10 mouse cellular contexts compared by ENCODE assay signal in the genomic region with DNA sequence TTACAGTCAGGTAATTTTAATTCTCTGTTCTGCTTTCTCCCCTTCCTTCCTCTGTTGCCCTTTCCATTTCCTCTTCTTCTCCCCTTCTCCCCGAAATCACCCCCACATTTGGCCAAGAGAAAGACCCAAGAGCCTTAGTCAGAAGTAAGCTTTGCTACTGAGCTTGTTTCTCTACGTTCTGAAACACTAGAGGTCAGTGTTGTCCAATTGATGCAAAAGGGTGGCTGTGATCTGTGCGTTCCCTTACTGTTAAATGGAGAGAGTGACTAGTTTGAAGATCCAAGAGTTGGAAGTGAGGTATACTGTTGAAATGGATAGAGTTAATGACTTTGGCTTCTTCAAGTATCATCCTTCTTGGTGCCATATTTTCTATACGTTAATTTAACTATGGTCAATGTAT. TPM values are rescaled to one million over a fixed set of nuclear protein-coding genes. Genes with fewer than 3 reads are reported as not detected.
DNase-seq lines count a peak whose midpoint lies in the region; ATAC-seq and TF ChIP-seq lines count a peak whose summit lies in the region.
"Had no signal": no experiment of that assay in that cellular context is flagged by ENCODE, and none has a peak within 500 bp of the region (broad histone marks: within the 10 kb centered on the region; RNA-seq: fewer than 3 reads in every experiment).

No protein-coding gene starts in this region.

- DNase-seq in cerebellum, adult 9-10 months = peak; percentile 5
- no peak for DNase-seq in cerebellum, adult 8-10 months
- peak; percentile 47 to 68 for DNase-seq in right cerebral cortex, adult 2 months (ENCODE audit: low spot score in 2 of 2)
- DNase-seq in right cerebral cortex, postnatal 36 days (ENCODE audit: low spot score in 2 of 2) = no peak
- peak; percentile 53 to 59 for DNase-seq in layer of hippocampus, adult 2 months (ENCODE audit: low spot score in 2 of 2)
- peak; percentile 53 for DNase-seq in telencephalon, adult 2 months (ENCODE audit: low read depth, low spot score)
- DNase-seq in c-Kit-positive CD71-positive TER-119-positive erythroid progenitor cells, embryonic 14.5 days (ENCODE audit: low spot score) = no peak

- peak overlapping the region; percentile 50 for H3K4me3 ChIP-seq in layer of hippocampus, adult 2 months
- H3K4me3 ChIP-seq: embryonic facial prominence, embryonic 15.5 days; myocyte had no signal

- H3K27ac ChIP-seq in layer of hippocampus, adult 2 months = 0 out of 2 replicates have a peak overlapping the region, but pooled peaks have one; percentile 61
- H3K27ac ChIP-seq: embryonic facial prominence, embryonic 15.5 days had no signal

- ATAC-seq in erythroblast, adult 5-6 weeks (replicated peaks; ENCODE audit: low FRiP score, poor library complexity, severe bottlenecking) = no peak

- peak; percentile 83 for TF ChIP-seq CTCF in layer of hippocampus, adult 2 months (conservative IDR thresholded peaks at IDR 0.05)

RNA-seq across cellular contexts. Expression of a gene that starts 1.5 kb away (rescaled TPM):
- 10 to 100 TPM; 23.3 to 23.5 TPM for total RNA-seq in layer of hippocampus, adult 2 months (2021)
- total RNA-seq in erythroblast, adult 5-6 weeks (2015; ENCODE audit: low replicate concordance) = not detected in 2 replicates
- total RNA-seq in erythroblast, adult 5-6 weeks (2017; ENCODE audit: low replicate concordance) = not detected in 2 replicates

RNA-seq across cellular contexts. Expression of a gene that starts 28.9 kb away (rescaled TPM):
- not detected for total RNA-seq in layer of hippocampus, adult 2 months (2021)
- total RNA-seq in erythroblast, adult 5-6 weeks (2015; ENCODE audit: low replicate concordance) = not detected in 2 replicates
- total RNA-seq in erythroblast, adult 5-6 weeks (2017; ENCODE audit: low replicate concordance) = not detected in 2 replicates

Comparison
In these comparisons a context has a peak if more than half of its experiments do, and no peak if none do; other contexts are left out.
1. DNase-seq: peak in cerebellum, adult 9-10 months (single experiment), right cerebral cortex, adult 2 months (2 of 2), layer of hippocampus, adult 2 months (2 of 2) and telencephalon, adult 2 months (single experiment); none in cerebellum, adult 8-10 months (single experiment), right cerebral cortex, postnatal 36 days (0 of 2) and c-Kit-positive CD71-positive TER-119-positive erythroid progenitor cells, embryonic 14.5 days (single experiment).
2. RNA of a gene that starts 1.5 kb away (total RNA-seq): 23.3 to 23.5 TPM in layer of hippocampus, adult 2 months; not detected in erythroblast, adult 5-6 weeks; every median in the first group is over 10 times any median in the second.